Mouse (Mus musculus) limb, embryonic 11.5 days (tissue): Measurements from ENCODE around the gene Rnf181. TPM values are rescaled to one million over a fixed set of nuclear protein-coding genes. Genes with fewer than 3 reads are reported as not detected.
A peak's percentile ranks its signal among the peaks of the same experiment; 100 is the strongest.

Experiments used
- ATAC-seq: fragments of 200-750 bp; cut with Nextera tagmentation; 2 replicates; pipeline ENCODE4 v1.8.0; 2017; ENCODE audit warnings: low read depth; ENCODE audit not compliant: insufficient number of reproducible peaks, low FRiP score, low TSS enrichment
- DNase-seq: peaks from one replicate; pipeline ENCODE4 v3.0.0-alpha.2; 2015; ENCODE audit warnings: low spot score
- H3K27ac ChIP-seq: fragments of 300-500 bp; sonication (generic); replicated peaks from 2 replicates; pipeline ENCODE4 v1.5.1; 2014; ENCODE audit warnings: low read depth, mild to moderate bottlenecking, low read length
- H3K27me3 ChIP-seq: fragments of 300-500 bp; sonication (generic); 2 replicates; pipeline ENCODE4 v1.6.1; 2014; ENCODE audit warnings: mild to moderate bottlenecking, low read length, mixed read lengths; ENCODE audit not compliant: control insufficient read depth, insufficient read depth
- H3K36me3 ChIP-seq: fragments of 300-500 bp; sonication (generic); 2 replicates; pipeline ENCODE4 v1.6.1; 2014; ENCODE audit warnings: mild to moderate bottlenecking, low read length, moderate library complexity, mixed read lengths; ENCODE audit not compliant: control insufficient read depth, insufficient read depth
- H3K4me1 ChIP-seq: fragments of 300-500 bp; sonication (generic); 2 replicates; pipeline ENCODE4 v1.6.1; 2014; ENCODE audit warnings: low read length, mixed read lengths; ENCODE audit not compliant: control insufficient read depth, insufficient read depth
- H3K4me2 ChIP-seq: fragments of 300-500 bp; sonication (generic); 2 replicates; pipeline ENCODE4 v1.6.1; 2014; ENCODE audit warnings: low read depth, mild to moderate bottlenecking, moderate library complexity; ENCODE audit not compliant: severe bottlenecking
- H3K4me3 ChIP-seq: fragments of 300-500 bp; sonication (generic); 2 replicates; pipeline ENCODE4 v1.5.1; 2014; ENCODE audit warnings: low read depth, low read length
- H3K9ac ChIP-seq: fragments of 300-500 bp; sonication (generic); 2 replicates; pipeline ENCODE4 v1.6.1; 2014; ENCODE audit warnings: mild to moderate bottlenecking, low read length
- H3K9me3 ChIP-seq: fragments of 300-500 bp; sonication (generic); 2 replicates; pipeline ENCODE4 v1.6.1; 2016; ENCODE audit warnings: low read length; ENCODE audit not compliant: control insufficient read depth
- WGBS: fragments of 180-500 bp; shearing (Covaris S2); extraction: QIAGEN DNeasy Blood & Tissue Kit; methylation state at CpG from one replicate; pipeline ENCODE4 v1.1.7; 2014; 5-methylcytosine and 5-hydroxymethylcytosine counted together
- polyA plus RNA-seq: library from polyadenylated mRNA; unstranded; fragments of >200 nt; fragmentation: Nextera tagmentation; extraction: Ambion mirVana; gene quantifications from 2 replicates; pipeline ENCODE4 v1.2.1, GENCODE M21; 2014

Gene Rnf181
- polyA plus RNA-seq, 1 experiment from 2014 or later = 96.0 TPM

GRCm38 (mm10) chr6:72354025-72354424 lies 12.7 kb downstream of the Rnf181 start:
- H3K9me3 ChIP-seq = no peaks in the 10 kb centered on the region
- H3K4me3 ChIP-seq = no peak overlapping the region
- H3K36me3 ChIP-seq = peaks cover 4% of the 10 kb centered on the region
- no peak overlapping the region for H3K4me2 ChIP-seq
- peaks cover 7% of the 10 kb centered on the region; the same call in 1 of the 2 replicates for H3K4me1 ChIP-seq
- WGBS = 71% methylated on average over 1 of the region's 1 CpGs
- no peaks in the 10 kb centered on the region for H3K27me3 ChIP-seq
- ATAC-seq (no peak), DNase-seq (no peak)
- H3K9ac ChIP-seq = no peak overlapping the region
- no peak overlapping the region for H3K27ac ChIP-seq

- DNase-seq = no peak
Measured at GRCm38 (mm10) chr6:72352636-72353405, 13.9 kb downstream of the Rnf181 start.

GRCm38 (mm10) chr6:72350214-72350613 lies 16.5 kb downstream of the Rnf181 start:
- Histone ChIP-seq H3K36me3 (peaks cover 4% of the 10 kb centered on the region), H3K27me3 (no peaks in the 10 kb centered on the region), H3K4me1 (peaks cover 12% of the 10 kb centered on the region), H3K9me3 (no peaks in the 10 kb centered on the region), H3K27ac (no peak overlapping the region), H3K4me2 (no peak overlapping the region), H3K4me3 (no peak overlapping the region), H3K9ac (no peak overlapping the region)
- ATAC-seq (no peak), DNase-seq (no peak)
- 93% methylated on average over 2 of the region's 2 CpGs for WGBS

More at GRCm38 (mm10) chr6:72352636-72353405, 13.9 kb downstream of the Rnf181 start:
- Histone ChIP-seq H3K36me3 (peaks cover 4% of the 10 kb centered on the region), H3K9me3 (no peaks in the 10 kb centered on the region), H3K4me3 (no peak overlapping the region), H3K4me2 (no peak overlapping the region), H3K4me1 (peaks cover 12% of the 10 kb centered on the region), H3K27ac (peak overlapping the region; percentile 52; the same call in 1 of the 2 replicates), H3K27me3 (no peaks in the 10 kb centered on the region), H3K9ac (no peak overlapping the region)
- 65% methylated on average over 5 of the region's 5 CpGs for WGBS
- ATAC-seq = no peak

- ATAC-seq (no peak), DNase-seq (no peak)
- Histone ChIP-seq H3K4me1 (peaks cover 9% of the 10 kb centered on the region), H3K4me2 (peak overlapping the region; percentile 64), H3K4me3 (no peak overlapping the region), H3K36me3 (peaks cover 4% of the 10 kb centered on the region), H3K9me3 (no peaks in the 10 kb centered on the region), H3K9ac (no peak overlapping the region), H3K27ac (no peak overlapping the region), H3K27me3 (no peaks in the 10 kb centered on the region)
- 87% methylated on average over 10 of the region's 10 CpGs for WGBS
Measured at GRCm38 (mm10) chr6:72348411-72348810, 18.3 kb downstream of the Rnf181 start.

GRCm38 (mm10) chr6:72347166-72347941 lies 19.4 kb downstream of the Rnf181 start, which contains the start of gene 0610030E20Rik:
TSS of gene 0610030E20Rik (plus strand) at chr6:72347317.
- WGBS = under 1% methylated on average over 66 of the region's 72 CpGs
- peak within 1 kb of the TSS; percentile 64 for H3K4me2 ChIP-seq

GRCm38 (mm10) chr6:72346261-72346660 lies 20.5 kb downstream of the Rnf181 start:
- H3K9me3 ChIP-seq = no peaks in the 10 kb centered on the region
- peaks cover 9% of the 10 kb centered on the region; the same call in 1 of the 2 replicates for H3K4me1 ChIP-seq
- DNase-seq (no peak), ATAC-seq (no peak)
- no peak overlapping the region for H3K9ac ChIP-seq
- H3K4me3 ChIP-seq = no peak overlapping the region
- H3K36me3 ChIP-seq = peaks cover 10% of the 10 kb centered on the region
- H3K27me3 ChIP-seq = no peaks in the 10 kb centered on the region
- H3K27ac ChIP-seq = no peak overlapping the region
- WGBS = 87% methylated on average over 4 of the region's 4 CpGs
- H3K4me2 ChIP-seq = no peak overlapping the region

More at GRCm38 (mm10) chr6:72347166-72347941, 19.4 kb downstream of the Rnf181 start, which contains the start of gene 0610030E20Rik:
- no peaks in the 10 kb centered on the region for H3K27me3 ChIP-seq
- peak within 1 kb of the TSS; percentile 80 for H3K27ac ChIP-seq
- H3K36me3 ChIP-seq = peaks cover 6% of the 10 kb centered on the region
- H3K4me3 ChIP-seq = peak within 1 kb of the TSS; percentile 71
- peak; percentile 86 for DNase-seq
- H3K9ac ChIP-seq = peak within 1 kb of the TSS; percentile 82
- H3K4me1 ChIP-seq = peaks cover 9% of the 10 kb centered on the region; the same call in 1 of the 2 replicates
- peak; percentile 64 for ATAC-seq
- no peaks in the 10 kb centered on the region for H3K9me3 ChIP-seq

- no peak overlapping the region for H3K4me3 ChIP-seq
Measured at GRCm38 (mm10) chr6:72345633-72346032, 21.1 kb downstream of the Rnf181 start.

GRCm38 (mm10) chr6:72345074-72345567 lies 21.6 kb downstream of the Rnf181 start, which contains the start of gene Usp39:
TSS of gene Usp39 (minus strand) at chr6:72345184.
- Histone ChIP-seq H3K27ac (no peak within 1 kb of the TSS), H3K9ac (peak within 1 kb of the TSS; percentile 90), H3K4me2 (peak within 1 kb of the TSS; percentile 91), H3K36me3 (peaks cover 6% of the 10 kb centered on the region), H3K4me3 (peak within 1 kb of the TSS; percentile 94), H3K9me3 (no peaks in the 10 kb centered on the region), H3K4me1 (peaks cover 9% of the 10 kb centered on the region; the same call in 1 of the 2 replicates), H3K27me3 (no peaks in the 10 kb centered on the region)
- ATAC-seq (peak; percentile 74; the same call in 1 of the 2 replicates), DNase-seq (peak; percentile 92)
- under 1% methylated on average over 30 of the region's 30 CpGs for WGBS

More at GRCm38 (mm10) chr6:72345633-72346032, 21.1 kb downstream of the Rnf181 start:
- Histone ChIP-seq H3K36me3 (peaks cover 6% of the 10 kb centered on the region), H3K9ac (no peak overlapping the region), H3K27ac (no peak overlapping the region), H3K4me2 (peak overlapping the region; percentile 91; the same call in 1 of the 2 replicates), H3K9me3 (no peaks in the 10 kb centered on the region), H3K4me1 (peaks cover 9% of the 10 kb centered on the region; the same call in 1 of the 2 replicates), H3K27me3 (no peaks in the 10 kb centered on the region)
- DNase-seq (no peak), ATAC-seq (no peak)
- 55% methylated on average over 6 of the region's 6 CpGs for WGBS
